Mouse (Mus musculus): ENCODE results near the gene Zfp36l2. TPM values are rescaled to one million over a fixed set of nuclear protein-coding genes. Genes with fewer than 3 reads are reported as not detected.

Gene Zfp36l2
- total RNA-seq, 2 experiments from 2014 or later, result 17.1 to 20.4 TPM

DNA sequence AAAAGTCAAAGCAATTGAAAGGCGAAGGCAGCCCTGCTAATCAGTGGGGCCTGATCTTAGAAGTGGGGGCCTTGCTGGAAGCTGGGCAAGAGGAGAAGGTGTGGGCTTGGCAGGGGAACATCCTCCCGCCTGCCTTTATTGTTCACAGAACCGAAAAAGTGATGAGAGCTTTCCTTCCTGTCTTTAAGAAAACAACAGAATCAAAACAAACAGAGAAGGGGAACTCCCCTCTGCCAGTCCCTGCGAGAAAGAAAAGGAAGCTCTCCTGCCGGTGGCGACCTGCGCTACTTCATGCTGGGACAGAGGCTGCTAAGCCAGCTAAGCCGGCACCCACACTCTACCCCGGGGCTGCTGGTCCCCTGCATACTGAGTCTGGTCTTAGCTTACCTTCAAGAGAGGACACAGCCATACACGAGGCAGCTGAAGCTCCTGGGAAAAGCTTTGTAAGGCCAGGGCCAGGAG, 41.9 kb downstream of the Zfp36l2 start:
- intact Hi-C loops (cut with DNase I), result no loop called here

DNA sequence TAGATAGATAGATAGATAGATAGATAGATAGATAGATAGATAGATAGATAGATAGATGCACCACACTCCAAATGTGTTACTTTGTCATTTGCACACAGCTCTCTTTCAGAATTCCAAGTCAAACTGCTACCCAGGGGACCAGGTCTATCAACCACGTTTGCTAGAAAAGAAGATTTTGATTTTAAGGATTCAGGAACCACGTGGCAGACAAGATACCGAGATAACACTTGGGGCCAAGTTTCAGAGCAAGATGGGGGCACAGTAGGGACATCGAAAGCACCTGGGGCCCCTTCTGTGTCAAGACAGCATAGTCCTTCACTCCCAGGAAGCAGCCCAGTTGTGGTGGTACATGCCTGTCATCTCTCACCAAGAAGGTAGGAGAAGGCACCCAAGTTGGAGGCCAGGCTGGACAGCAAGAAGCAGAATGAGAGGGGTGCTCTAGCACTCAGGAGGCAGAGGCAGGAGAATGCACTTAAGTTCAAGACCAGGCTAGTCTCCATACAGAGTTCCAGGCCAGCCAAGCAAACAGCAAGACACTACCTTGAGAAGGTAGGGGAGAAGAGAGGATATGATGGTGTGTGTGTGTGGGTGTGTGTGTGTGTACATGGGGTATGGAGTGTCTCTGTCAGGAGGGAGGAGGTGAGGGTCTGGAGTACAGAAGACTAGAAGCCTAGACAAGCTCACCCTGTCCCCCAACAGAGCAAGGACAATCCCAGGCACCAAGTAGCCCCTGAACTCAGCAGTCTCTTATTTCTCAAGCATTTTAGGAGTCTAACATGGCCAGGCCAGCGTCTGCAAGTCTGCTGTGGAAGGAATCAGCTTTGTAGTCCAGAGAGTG, 42.8 kb downstream of the Zfp36l2 start:
- intact Hi-C loops (cut with DNase I), result no loop called here
- no peak for DNase-seq (ENCODE audit: extremely low spot score in 1 of 2, low spot score in 2 of 2)

More for the DNA sequence above, 41.9 kb downstream of the Zfp36l2 start:
- DNase-seq (ENCODE audit: extremely low spot score in 1 of 2, low spot score in 2 of 2), result peak in 1 of 2 experiments; percentile 55

DNA sequence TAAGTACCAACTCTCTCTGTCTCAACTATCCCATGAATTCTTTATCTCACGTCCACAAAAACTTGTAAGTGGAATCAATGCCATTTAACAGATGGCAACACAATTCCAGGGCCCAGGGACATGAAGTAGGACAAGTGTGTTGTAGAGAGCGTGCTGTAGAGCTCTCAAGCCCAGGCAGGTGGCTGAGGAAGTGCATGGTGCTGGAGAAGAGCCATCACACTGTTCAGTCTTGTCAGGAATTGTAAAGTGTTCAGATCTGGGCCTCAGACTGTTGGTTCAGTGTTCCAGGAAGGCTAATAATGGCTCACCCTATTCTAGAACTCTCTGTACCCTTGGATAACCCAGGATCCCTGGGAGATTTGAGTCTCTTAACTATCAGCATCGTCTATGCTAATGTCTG, 43.6 kb downstream of the Zfp36l2 start:
- intact Hi-C loops (cut with DNase I), result no loop called here
- DNase-seq (ENCODE audit: extremely low spot score in 1 of 2, low spot score in 2 of 2), result no peak

DNA sequence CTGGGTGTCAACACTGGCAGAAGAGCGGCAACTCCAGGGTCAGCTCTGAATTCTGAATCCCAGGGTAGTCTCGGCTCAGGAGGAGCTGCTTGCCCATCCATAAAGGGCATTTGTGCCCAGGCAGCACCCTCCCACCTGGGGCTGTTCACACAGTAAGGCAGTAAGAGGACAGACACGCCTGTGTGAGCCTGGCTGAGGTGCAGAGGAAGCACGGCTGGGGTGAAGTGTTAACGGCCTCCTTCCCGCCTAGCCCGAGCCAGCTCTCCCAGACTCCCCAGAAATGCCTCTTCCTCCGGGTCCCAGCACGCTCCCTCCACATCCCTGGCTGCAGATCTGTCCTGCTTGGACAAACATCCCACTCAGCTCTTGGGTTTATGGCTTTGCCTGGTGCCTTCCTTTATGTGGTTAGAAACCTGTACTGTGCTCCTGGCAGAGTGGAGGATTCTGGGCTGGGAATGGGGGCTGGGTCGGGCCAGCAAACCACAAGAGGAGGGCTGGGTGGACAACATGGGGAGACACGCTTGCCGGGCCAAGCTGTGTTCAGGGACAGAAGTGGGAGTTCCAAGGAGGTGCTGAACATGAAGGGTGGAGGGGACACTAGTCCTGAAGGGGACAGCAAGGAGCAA, 44.4 kb downstream of the Zfp36l2 start:
- intact Hi-C loops (cut with DNase I), result no loop called here
- DNase-seq (ENCODE audit: extremely low spot score in 1 of 2, low spot score in 2 of 2), result no peak

DNA sequence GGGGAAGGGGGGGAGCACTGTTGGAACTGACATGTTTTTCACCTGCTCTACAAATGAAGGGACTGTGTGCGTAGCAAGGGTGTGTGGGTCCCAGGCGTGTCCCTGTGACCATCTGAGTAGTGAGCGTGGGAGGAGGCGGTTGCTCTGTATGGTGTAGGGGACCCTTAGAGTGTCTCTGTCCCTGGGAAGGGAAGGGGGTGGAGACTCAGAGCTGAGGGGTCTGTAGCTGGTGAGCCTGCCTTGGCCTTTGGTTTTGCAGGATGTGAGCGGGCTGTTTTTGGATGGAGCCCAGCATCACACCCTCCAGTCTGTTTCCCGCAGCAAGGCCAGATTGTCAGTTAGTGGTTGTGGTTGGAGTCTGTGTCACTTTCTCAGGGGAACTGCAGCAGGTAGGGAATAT, 46.1 kb downstream of the Zfp36l2 start:
- intact Hi-C loops (cut with DNase I), result no loop called here

DNA sequence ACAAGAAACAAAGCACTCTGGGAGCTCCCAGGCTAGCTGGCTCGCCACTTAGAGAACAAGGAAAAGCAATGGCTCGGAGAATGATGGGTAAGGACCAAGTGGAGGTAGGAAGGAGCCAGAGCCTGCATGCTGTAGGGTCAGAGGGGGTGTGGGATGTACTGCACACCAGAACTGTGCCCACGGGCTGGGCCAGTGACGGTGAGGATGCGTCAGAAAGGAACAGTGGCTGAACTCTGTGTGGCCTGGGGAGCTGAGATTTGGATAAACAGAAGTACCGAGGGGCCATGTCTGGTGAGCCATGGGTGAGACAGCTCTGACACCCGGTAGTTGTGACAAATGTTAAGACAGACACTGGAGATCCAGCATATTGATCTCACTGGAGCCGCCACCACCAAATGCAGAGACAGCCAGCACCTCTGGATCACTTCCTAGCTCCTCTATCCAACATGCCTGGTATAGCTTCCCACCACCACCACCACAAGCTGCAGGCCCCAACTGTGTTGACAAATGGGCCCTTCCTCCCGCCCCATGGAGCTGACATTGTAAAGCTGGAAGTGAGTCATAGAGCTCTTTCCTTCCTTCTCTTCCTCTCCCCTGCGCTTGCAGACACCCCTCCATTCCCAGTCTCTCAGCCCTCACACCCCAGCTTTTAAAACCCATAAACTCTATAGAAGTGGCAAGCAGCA, 46.8 kb downstream of the Zfp36l2 start:
- intact Hi-C loops (cut with DNase I), result no loop called here

More for the DNA sequence above, 46.1 kb downstream of the Zfp36l2 start:
- peak in 1 of 2 experiments; percentile 51 for DNase-seq (ENCODE audit: extremely low spot score in 1 of 2, low spot score in 2 of 2)

DNA sequence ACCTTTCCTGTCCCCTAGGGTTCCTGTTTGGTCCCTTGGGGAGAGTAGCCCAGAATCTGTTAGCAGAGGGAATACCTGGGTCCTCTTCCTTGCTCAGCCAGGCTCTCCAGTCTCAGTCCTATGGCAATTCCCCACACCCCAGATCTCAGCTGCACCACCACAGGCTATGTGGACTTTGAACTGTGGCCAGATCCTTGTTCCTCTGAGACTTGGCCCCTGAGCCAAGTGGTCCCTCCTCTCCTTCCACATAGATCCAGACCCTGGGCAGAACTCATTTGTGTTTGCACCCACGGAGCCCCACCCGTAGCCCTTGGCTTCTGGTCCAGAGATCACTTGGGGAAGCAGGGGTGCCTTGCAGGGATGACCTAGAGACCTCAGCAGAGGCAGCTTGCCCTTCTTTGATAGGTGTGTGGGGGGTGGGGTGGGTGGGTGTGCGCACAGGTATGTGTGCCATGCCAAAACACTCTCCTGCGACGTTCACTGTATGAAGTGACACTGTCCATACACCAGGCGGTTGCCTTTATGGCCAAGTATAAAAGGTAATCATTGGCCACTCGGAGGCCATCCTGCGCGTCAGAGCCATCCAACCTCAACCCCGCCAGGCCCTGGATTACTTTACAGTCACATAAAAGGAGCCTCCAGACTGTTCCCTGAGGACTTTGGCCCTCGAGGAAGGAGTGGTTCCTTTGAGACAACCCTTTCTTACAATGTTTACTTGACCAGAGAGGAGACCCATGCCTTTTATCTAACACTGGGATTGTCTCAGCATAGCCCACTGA, 50.2 kb downstream of the Zfp36l2 start:
- DNase-seq (ENCODE audit: extremely low spot score in 1 of 2, low spot score in 2 of 2), result no peak
- intact Hi-C loops (cut with DNase I), result no loop called here

More for the DNA sequence above, 46.8 kb downstream of the Zfp36l2 start:
- no peak for DNase-seq (ENCODE audit: extremely low spot score in 1 of 2, low spot score in 2 of 2)

DNA sequence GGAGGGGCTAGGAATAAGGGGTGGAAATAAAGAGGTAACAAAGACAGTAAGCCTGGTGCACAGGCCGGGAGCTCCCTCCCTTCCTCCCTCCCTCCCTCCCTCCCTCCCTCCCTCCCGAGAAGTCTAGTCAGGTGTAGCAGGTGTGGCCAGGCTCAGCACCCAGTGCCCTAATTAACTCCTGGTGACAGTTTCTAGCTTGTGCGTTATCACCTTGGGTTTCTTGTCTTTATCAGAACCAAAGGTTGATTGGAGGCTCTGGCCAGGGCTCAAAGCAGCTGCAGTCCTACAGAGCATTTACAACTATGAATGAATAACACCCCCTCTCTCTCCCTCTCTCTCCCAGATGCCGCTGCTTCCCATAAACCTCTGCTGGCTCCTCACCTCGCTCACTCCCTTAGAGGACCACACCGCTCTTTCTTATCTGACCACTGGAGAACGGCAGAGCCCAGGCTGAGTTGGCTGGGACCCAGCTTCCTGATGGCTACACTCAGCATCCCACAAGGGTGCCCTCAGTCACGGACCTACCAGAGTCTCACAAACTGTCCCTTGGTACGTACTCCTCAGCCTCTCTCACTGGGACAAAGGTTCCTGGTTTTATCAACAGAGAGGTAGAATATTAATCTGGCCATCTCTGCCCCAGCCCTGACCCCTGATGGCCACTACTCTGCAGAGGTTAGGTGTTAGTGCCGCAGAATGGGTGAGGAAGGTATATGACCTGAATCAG, 50.9 kb downstream of the Zfp36l2 start:
- intact Hi-C loops (cut with DNase I), result no loop called here
- DNase-seq (ENCODE audit: extremely low spot score in 1 of 2, low spot score in 2 of 2), result no peak

DNA sequence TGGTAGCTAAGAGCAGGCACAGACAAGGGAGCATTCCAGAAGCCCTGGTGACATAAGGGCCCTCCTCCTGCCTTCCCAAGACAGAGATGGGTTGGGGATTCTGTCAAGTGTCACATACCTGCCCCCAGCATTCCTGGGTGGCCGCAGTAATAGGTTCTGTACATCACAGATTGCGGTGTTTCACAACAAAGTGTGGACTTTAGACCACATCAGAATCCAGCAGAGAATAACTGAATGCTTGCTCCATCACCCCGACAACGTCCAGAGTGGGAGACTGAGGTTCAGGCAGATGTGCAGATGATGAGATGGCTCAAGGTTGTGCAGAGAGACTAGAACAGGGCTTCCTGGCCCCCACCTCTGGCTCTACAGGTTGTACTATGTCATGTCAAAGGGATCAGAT, 51.5 kb downstream of the Zfp36l2 start:
- DNase-seq (ENCODE audit: extremely low spot score in 1 of 2, low spot score in 2 of 2), result no peak
- intact Hi-C loops (cut with DNase I), result no loop called here

DNA sequence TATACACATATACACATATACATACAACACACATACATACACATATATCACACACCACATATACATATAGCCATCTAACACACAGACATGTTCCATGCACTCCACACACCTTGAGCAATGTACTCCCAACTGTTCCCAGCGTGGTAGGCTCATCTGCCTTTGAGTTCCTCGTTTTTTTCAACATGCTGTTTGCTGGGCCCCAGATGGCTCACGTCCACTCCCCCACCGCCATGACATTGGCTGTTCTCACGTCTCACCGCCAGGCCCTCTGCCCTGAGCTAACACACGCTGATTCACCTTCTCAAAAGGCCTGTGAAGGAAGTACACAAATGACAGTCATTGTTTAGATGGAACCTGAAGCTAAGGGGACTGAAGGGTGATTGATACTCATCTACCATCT, 52.5 kb downstream of the Zfp36l2 start:
- intact Hi-C loops (cut with DNase I), result no loop called here
- DNase-seq (ENCODE audit: extremely low spot score in 1 of 2, low spot score in 2 of 2), result no peak
